Mouse (Mus musculus) olfactory bulb, adult 2 months (tissue): ENCODE results near the gene G3bp2.

Source experiments
- CTCF ChIP-seq: fragments of 200-500 bp; IDR thresholded peaks from 2 replicates; pipeline ENCODE4 v1.5.1; 2012; ENCODE audit warnings: low read depth, mild to moderate bottlenecking, low read length, moderate library complexity; ENCODE audit not compliant: insufficient read depth
- POLR2A ChIP-seq: fragments of 200-500 bp; IDR thresholded peaks from 2 replicates; pipeline ENCODE4 v1.6.1; 2012; ENCODE audit warnings: mild to moderate bottlenecking, low read depth, low read length, moderate library complexity; ENCODE audit not compliant: insufficient read depth

DNA sequence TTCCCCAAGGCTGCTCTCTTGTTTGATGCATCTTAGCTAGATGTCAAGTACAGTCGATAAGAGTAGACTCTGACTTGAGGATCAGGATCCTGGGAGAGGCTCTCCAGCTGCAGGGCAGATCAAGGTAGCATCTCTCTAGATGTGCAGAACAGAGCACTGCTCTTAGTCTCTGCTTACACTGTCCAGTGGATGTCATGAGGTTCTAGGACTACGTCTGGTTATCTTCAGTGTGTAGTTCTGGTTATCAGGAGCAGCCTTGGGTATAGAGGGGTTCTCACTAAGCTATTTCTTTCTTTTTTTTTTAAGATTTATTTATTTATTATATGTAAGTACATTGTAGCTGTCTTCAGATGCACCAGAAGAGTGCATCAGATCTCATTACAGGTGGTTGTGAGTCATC, 31.4 kb upstream of the G3bp2 start:
- TF ChIP-seq CTCF (no peak), POLR2A (no peak)
